Mouse (Mus musculus) 3T3-L1 (cell line): Measurements from ENCODE around the gene Col6a3.
A peak's percentile ranks its signal among the peaks of the same experiment; 100 is the strongest.

Source experiments
- DNase-seq: peaks from one replicate; pipeline ENCODE4 v3.0.0-alpha.2; 2015; ENCODE audit warnings: low read depth, low spot score

Gene Col6a3

GRCm38 (mm10) chr1:90843836-90844235 lies at the start of gene Col6a3:
Gene Col6a3 (minus strand): TSS chr1:90843971.
- peak; percentile 85 for DNase-seq

- peak; percentile 44 for DNase-seq
Measured at GRCm38 (mm10) chr1:90885771-90886460, 42.1 kb upstream of the Col6a3 start.

GRCm38 (mm10) chr1:90876486-90877270 lies 32.9 kb upstream of the Col6a3 start:
- DNase-seq, result no peak

- DNase-seq, result no peak
Measured at GRCm38 (mm10) chr1:90875961-90876360, 32.2 kb upstream of the Col6a3 start.

- no peak for DNase-seq
Measured at GRCm38 (mm10) chr1:90875371-90875770, 31.6 kb upstream of the Col6a3 start.

- DNase-seq, result no peak
Measured at GRCm38 (mm10) chr1:90870581-90870980, 26.8 kb upstream of the Col6a3 start.

- DNase-seq, result peak; percentile 62
Measured at GRCm38 (mm10) chr1:90866734-90867133, 23.0 kb upstream of the Col6a3 start.

GRCm38 (mm10) chr1:90855880-90856279 lies 12.1 kb upstream of the Col6a3 start:
- DNase-seq, result no peak

GRCm38 (mm10) chr1:90849836-90850235 lies 6.1 kb upstream of the Col6a3 start:
- DNase-seq, result peak; percentile 39

GRCm38 (mm10) chr1:90845206-90845605 lies 1.4 kb upstream of the Col6a3 start:
- DNase-seq, result no peak

- peak; percentile 40 for DNase-seq
Measured at GRCm38 (mm10) chr1:90842789-90843587, 783 bp downstream of the Col6a3 start.

- peak; percentile 86 for DNase-seq
Measured at GRCm38 (mm10) chr1:90840250-90840649, 3.5 kb downstream of the Col6a3 start.

- peak; percentile 96 for DNase-seq
Measured at GRCm38 (mm10) chr1:90838657-90839056, 5.1 kb downstream of the Col6a3 start.

GRCm38 (mm10) chr1:90838221-90838620 lies 5.5 kb downstream of the Col6a3 start:
- peak; percentile 82 for DNase-seq

- DNase-seq, result no peak
Measured at GRCm38 (mm10) chr1:90836178-90836740, 7.5 kb downstream of the Col6a3 start.

GRCm38 (mm10) chr1:90834701-90835100 lies 9.1 kb downstream of the Col6a3 start:
- DNase-seq, result peak; percentile 96

GRCm38 (mm10) chr1:90830006-90830405 lies 13.8 kb downstream of the Col6a3 start:
- peak; percentile 43 for DNase-seq

- DNase-seq, result no peak
Measured at GRCm38 (mm10) chr1:90813226-90813625, 30.5 kb downstream of the Col6a3 start.

GRCm38 (mm10) chr1:90808930-90809329 lies 34.8 kb downstream of the Col6a3 start:
- no peak for DNase-seq

GRCm38 (mm10) chr1:90803104-90803503 lies 40.7 kb downstream of the Col6a3 start:
- peak; percentile 65 for DNase-seq

GRCm38 (mm10) chr1:90801067-90801466 lies 42.7 kb downstream of the Col6a3 start:
- no peak for DNase-seq

GRCm38 (mm10) chr1:90800466-90800865 lies 43.3 kb downstream of the Col6a3 start:
- DNase-seq, result peak; percentile 59
